Mouse (Mus musculus) ZHBTc4 (cell line): ENCODE results near the gene Zfp992.
"Not testable (repeated sequence)": the region's sequence is repeated elsewhere in the genome, so short reads cannot be mapped to it uniquely, and the experiment has no call there.

Source experiments
- DNase-seq: peaks from one replicate; pipeline ENCODE4 v3.0.0-alpha.2; 2011; ENCODE audit warnings: low read depth, low spot score

The Zfp992 gene

GRCm38 (mm10) chr4:146517150-146517549, 68.3 kb downstream of the Zfp992 start:
- DNase-seq, result not testable (repeated sequence)
